Mouse (Mus musculus): ENCODE measurements around the gene Bmpr1b.

Bmpr1b gene

GRCm38 (mm10) chr3:142040345-142040744, 128.9 kb downstream of the Bmpr1b start:
- in situ Hi-C loops (cut with MseI, MboI): no loop called here

GRCm38 (mm10) chr3:142034160-142034559, 135.1 kb downstream of the Bmpr1b start:
- in situ Hi-C loops (cut with MseI, MboI): no loop called here

- in situ Hi-C loops (cut with MseI, MboI): no loop called here
Observed at GRCm38 (mm10) chr3:142019716-142020115, 149.5 kb downstream of the Bmpr1b start.

- in situ Hi-C loops (cut with MseI, MboI): no loop called here
Observed at GRCm38 (mm10) chr3:141984548-141984947, 184.7 kb downstream of the Bmpr1b start.

- in situ Hi-C loops (cut with MseI, MboI): no loop called here
Observed at GRCm38 (mm10) chr3:141981613-141982432, 187.4 kb downstream of the Bmpr1b start.

- in situ Hi-C loops (cut with MseI, MboI): no loop called here
Observed at GRCm38 (mm10) chr3:141966244-141966643, 203.0 kb downstream of the Bmpr1b start.

- in situ Hi-C loops (cut with MseI, MboI): no loop called here
Observed at GRCm38 (mm10) chr3:141952931-141953330, 216.3 kb downstream of the Bmpr1b start.

GRCm38 (mm10) chr3:141950642-141951041, 218.6 kb downstream of the Bmpr1b start:
- in situ Hi-C loops (cut with MseI, MboI): no loop called here

- in situ Hi-C loops (cut with MseI, MboI): no loop called here
Observed at GRCm38 (mm10) chr3:141948506-141948905, 220.7 kb downstream of the Bmpr1b start.

GRCm38 (mm10) chr3:141948096-141948495, 221.1 kb downstream of the Bmpr1b start:
- in situ Hi-C loops (cut with MseI, MboI): no loop called here

GRCm38 (mm10) chr3:141946846-141947245, 222.4 kb downstream of the Bmpr1b start:
- in situ Hi-C loops (cut with MseI, MboI): no loop called here

GRCm38 (mm10) chr3:141943317-141943742, 225.9 kb downstream of the Bmpr1b start:
- in situ Hi-C loops (cut with MseI, MboI): no loop called here

- in situ Hi-C loops (cut with MseI, MboI): no loop called here
Observed at GRCm38 (mm10) chr3:141940207-141940606, 229.0 kb downstream of the Bmpr1b start.

- in situ Hi-C loops (cut with MseI, MboI): no loop called here
Observed at GRCm38 (mm10) chr3:141936594-141937272, 232.5 kb downstream of the Bmpr1b start.

- in situ Hi-C loops (cut with MseI, MboI): no loop called here
Observed at GRCm38 (mm10) chr3:141932956-141933355, 236.3 kb downstream of the Bmpr1b start.

- in situ Hi-C loops (cut with MseI, MboI): no loop called here
Observed at GRCm38 (mm10) chr3:141931372-141932092, 237.7 kb downstream of the Bmpr1b start.

- in situ Hi-C loops (cut with MseI, MboI): no loop called here
Observed at GRCm38 (mm10) chr3:141923442-141923841, 245.8 kb downstream of the Bmpr1b start.

GRCm38 (mm10) chr3:141921161-141921560, 248.1 kb downstream of the Bmpr1b start:
- in situ Hi-C loops (cut with MseI, MboI): no loop called here

GRCm38 (mm10) chr3:141919661-141920060, 249.6 kb downstream of the Bmpr1b start:
- in situ Hi-C loops (cut with MseI, MboI): no loop called here

- in situ Hi-C loops (cut with MseI, MboI): no loop called here
Observed at GRCm38 (mm10) chr3:141917166-141917565, 252.1 kb downstream of the Bmpr1b start.

GRCm38 (mm10) chr3:141915995-141916394, 253.2 kb downstream of the Bmpr1b start:
- in situ Hi-C loops (cut with MseI, MboI): no loop called here

- in situ Hi-C loops (cut with MseI, MboI): no loop called here
Observed at GRCm38 (mm10) chr3:141914588-141914987, 254.6 kb downstream of the Bmpr1b start.

All from mouse trophoblast stem cell (cell line).